Mouse (Mus musculus): Measurements from ENCODE around the gene Xlr5b. TPM values are rescaled to one million over a fixed set of nuclear protein-coding genes. Genes with fewer than 3 reads are reported as not detected.
"Not testable (repeated sequence)": the region's sequence is repeated elsewhere in the genome, so short reads cannot be mapped to it uniquely, and the experiment has no call there.

The Xlr5b gene
- polyA plus RNA-seq (2016; fragmentation: Nextera tagmentation; extraction: Ambion mirVana): not detected in 2 replicates

- not testable (repeated sequence) for H3K4me3 ChIP-seq
Measured at GRCm38 (mm10) chrX:73148496-73148895, at the start of gene Xlr5b. Gene Xlr5b (plus strand): TSS chrX:73148796.

DNA sequence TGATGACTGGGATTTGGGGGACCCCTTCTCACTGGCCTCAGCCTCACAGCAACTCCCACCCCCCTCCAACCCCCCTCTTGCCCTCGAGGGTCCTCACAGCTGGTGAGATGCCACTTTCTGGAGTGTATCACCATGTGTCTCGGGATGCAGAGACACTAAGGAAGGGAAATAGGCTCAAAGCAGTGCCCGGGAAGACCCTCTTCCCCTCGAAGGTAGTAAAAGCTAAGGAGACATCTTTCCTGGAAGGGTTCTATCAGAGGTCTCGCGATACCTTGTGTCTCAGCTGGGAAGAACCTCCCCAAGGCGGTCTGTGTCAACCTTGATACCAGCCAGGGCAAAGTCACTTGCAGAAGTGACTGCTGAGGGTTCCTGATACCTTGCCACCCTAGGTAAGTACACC lies 31.8 kb upstream of the Xlr5b start, which contains the start of gene Gm14685:
Gene Gm14685, plus strand, starts transcription at position 301 of the 400 bp plus-strand sequence.
- ATAC-seq; H3K9me3 ChIP-seq (replicated peaks); H3K27ac ChIP-seq; H3K36me3 ChIP-seq; H3K4me2 ChIP-seq; H3K9ac ChIP-seq; H3K4me1 ChIP-seq; H3K4me3 ChIP-seq; H3K27me3 ChIP-seq (replicated peaks): not testable (repeated sequence)
- WGBS (ENCODE audit: insufficient replicate concordance): no CpG with 5 or more reads among the region's 7 CpGs

More at GRCm38 (mm10) chrX:73148496-73148895, at the start of gene Xlr5b:
- H3K4me1 ChIP-seq; H3K27ac ChIP-seq; H3K27me3 ChIP-seq (replicated peaks); H3K4me2 ChIP-seq; H3K9me3 ChIP-seq (replicated peaks); H3K9ac ChIP-seq; ATAC-seq; H3K36me3 ChIP-seq: not testable (repeated sequence)
- WGBS (ENCODE audit: insufficient replicate concordance): no CpG with 5 or more reads among the region's 20 CpGs

DNA sequence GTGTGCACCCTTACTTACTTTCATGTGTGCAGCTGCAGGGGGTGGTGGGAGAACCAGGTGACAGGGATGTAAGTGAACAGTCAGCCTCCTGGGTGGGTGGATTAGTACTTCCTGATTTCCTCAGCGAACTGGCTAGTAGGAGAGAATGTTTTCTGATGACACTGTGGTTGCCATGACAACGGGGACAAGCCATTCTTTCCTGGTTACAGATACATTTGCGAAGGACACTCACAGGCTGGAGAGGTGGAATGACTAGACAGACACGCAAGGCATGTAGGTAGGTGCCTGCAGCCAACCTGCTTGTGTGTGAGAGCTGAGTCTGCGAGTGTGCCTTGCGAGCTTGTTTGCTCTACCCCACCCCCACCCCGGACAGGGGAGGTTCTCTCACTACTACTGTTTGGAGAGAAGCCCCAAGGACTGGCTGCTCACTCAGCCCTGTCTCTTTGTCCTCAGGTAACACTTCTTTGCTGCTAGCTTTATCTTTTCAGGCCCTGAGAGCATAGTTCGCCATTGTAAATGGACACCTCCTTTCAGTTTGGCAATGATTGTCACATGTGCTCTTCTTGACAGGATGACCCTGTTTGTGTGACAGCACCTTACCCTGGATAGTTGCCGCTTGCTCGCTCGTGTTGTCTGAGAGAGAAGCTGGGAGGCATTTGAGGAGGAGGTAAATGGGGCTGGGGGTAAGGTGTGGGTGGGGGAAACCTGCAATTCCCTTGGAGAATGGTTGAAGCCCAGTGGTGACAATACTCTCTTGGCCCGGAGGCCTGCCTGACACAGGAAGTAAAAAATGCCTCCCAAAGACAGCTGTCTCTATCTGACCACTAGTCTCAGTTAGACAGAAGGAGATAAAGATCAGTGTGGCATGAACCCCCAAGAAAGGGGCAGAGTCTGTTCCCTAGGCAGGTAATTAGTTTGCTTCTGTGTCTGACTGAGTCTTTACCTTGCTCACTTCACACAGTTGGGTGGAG lies 25.5 kb upstream of the Xlr5b start:
- not testable (repeated sequence) for H3K36me3 ChIP-seq; H3K4me1 ChIP-seq; H3K9ac ChIP-seq; H3K4me3 ChIP-seq; H3K27ac ChIP-seq; H3K4me2 ChIP-seq; H3K9me3 ChIP-seq (replicated peaks); H3K27me3 ChIP-seq (replicated peaks); ATAC-seq
- WGBS (ENCODE audit: insufficient replicate concordance): no CpG with 5 or more reads among the region's 12 CpGs

DNA sequence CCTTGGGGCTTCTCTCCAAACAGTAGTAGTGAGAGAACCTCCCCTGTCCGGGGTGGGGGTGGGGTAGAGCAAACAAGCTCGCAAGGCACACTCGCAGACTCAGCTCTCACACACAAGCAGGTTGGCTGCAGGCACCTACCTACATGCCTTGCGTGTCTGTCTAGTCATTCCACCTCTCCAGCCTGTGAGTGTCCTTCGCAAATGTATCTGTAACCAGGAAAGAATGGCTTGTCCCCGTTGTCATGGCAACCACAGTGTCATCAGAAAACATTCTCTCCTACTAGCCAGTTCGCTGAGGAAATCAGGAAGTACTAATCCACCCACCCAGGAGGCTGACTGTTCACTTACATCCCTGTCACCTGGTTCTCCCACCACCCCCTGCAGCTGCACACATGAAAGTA lies 5.4 kb upstream of the Xlr5b start:
- not testable (repeated sequence) for H3K4me1 ChIP-seq; H3K27ac ChIP-seq; ATAC-seq; H3K9me3 ChIP-seq (replicated peaks); H3K9ac ChIP-seq; H3K36me3 ChIP-seq; H3K27me3 ChIP-seq (replicated peaks); H3K4me3 ChIP-seq; H3K4me2 ChIP-seq
- no CpG with 5 or more reads among the region's 7 CpGs for WGBS (ENCODE audit: insufficient replicate concordance)

DNA sequence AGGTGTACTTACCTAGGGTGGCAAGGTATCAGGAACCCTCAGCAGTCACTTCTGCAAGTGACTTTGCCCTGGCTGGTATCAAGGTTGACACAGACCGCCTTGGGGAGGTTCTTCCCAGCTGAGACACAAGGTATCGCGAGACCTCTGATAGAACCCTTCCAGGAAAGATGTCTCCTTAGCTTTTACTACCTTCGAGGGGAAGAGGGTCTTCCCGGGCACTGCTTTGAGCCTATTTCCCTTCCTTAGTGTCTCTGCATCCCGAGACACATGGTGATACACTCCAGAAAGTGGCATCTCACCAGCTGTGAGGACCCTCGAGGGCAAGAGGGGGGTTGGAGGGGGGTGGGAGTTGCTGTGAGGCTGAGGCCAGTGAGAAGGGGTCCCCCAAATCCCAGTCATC lies 754 bp downstream of the Xlr5b start, which contains the start of gene DXBay18:
Gene DXBay18, minus strand, starts transcription at position 101 of the 400 bp plus-strand sequence.
- H3K4me3 ChIP-seq; H3K27me3 ChIP-seq (replicated peaks); ATAC-seq; H3K4me1 ChIP-seq; H3K27ac ChIP-seq; H3K4me2 ChIP-seq; H3K36me3 ChIP-seq; H3K9ac ChIP-seq; H3K9me3 ChIP-seq (replicated peaks): not testable (repeated sequence)
- WGBS (ENCODE audit: insufficient replicate concordance): no CpG with 5 or more reads among the region's 7 CpGs

DNA sequence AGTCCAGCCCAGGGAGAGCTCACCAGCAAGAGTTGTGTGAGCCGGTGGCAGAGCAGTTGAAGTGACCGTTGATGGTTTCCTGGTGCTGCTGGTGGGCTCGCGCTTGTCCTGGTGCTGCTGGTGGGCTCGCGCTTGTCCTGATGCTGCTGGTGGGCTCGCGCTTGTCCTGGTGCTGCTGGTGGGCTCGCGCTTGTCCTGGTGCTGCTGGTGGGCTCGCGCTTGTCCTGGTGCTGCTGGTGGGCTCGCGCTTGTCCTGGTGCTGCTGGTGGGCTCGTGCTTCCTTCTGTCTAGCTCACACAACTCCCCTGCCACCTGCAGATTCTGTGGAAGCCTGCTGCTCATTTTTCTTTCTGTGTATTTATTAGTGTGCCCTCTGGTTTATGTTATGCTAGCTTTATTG lies 28.3 kb downstream of the Xlr5b start, which contains the start of gene Spin2d:
Gene Spin2d, minus strand, starts transcription at position 101 of the 400 bp plus-strand sequence.
- not testable (repeated sequence) for H3K9ac ChIP-seq, ATAC-seq
- WGBS (ENCODE audit: insufficient replicate concordance): 58% methylated on average over 9 of the region's 15 CpGs

DNA sequence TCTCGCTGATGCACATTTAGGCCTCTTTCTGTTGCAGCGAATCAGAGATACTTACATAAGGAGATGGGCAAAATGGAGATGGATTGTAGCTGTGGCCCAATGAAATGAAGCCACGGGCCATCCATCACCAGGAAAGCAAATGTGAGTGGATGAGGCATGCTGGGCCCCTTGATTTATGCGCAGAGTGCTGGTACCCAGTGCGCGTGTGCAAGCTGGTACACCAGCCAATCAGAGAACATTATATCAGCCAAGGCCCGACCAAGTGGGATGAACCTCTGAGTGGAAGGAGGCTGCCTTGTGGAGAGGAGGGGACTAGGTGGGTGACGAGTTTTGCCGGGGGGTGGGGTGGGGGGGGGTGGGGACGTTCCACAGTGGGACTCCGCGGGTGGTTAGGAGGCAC lies 43.3 kb downstream of the Xlr5b start, which contains the start of gene Xlr3b:
Gene Xlr3b, plus strand, starts transcription at position 274 of the 400 bp plus-strand sequence.
- ATAC-seq, H3K36me3 ChIP-seq: not testable (repeated sequence)

More for the DNA sequence above, 28.3 kb downstream of the Xlr5b start, which contains the start of gene Spin2d:
- H3K36me3 ChIP-seq; H3K9me3 ChIP-seq (replicated peaks); H3K27ac ChIP-seq; H3K4me1 ChIP-seq; H3K27me3 ChIP-seq (replicated peaks); H3K4me3 ChIP-seq; H3K4me2 ChIP-seq: not testable (repeated sequence)

More for the DNA sequence above, 43.3 kb downstream of the Xlr5b start, which contains the start of gene Xlr3b:
- H3K9ac ChIP-seq; H3K4me2 ChIP-seq; H3K27me3 ChIP-seq (replicated peaks); H3K9me3 ChIP-seq (replicated peaks); H3K4me1 ChIP-seq; H3K4me3 ChIP-seq; H3K27ac ChIP-seq: not testable (repeated sequence)
- 60% methylated on average over 12 of the region's 12 CpGs for WGBS (ENCODE audit: insufficient replicate concordance)

Other genes with a start within 250 kb of the Xlr5b start
- gene Cetn2, start 230.4 kb upstream of the Xlr5b start, polyA plus RNA-seq (2016; fragmentation: Nextera tagmentation; extraction: Ambion mirVana): 41.1 and 45.9 TPM in 2 replicates
- 21.0 and 24.4 TPM in 2 replicates for gene Nsdhl, start 230.2 kb upstream of the Xlr5b start, polyA plus RNA-seq (2016; fragmentation: Nextera tagmentation; extraction: Ambion mirVana)
- gene Zfp185, start 161.5 kb upstream of the Xlr5b start, polyA plus RNA-seq (2016; fragmentation: Nextera tagmentation; extraction: Ambion mirVana): 1.2 and 1.5 TPM in 2 replicates
- gene Pnma5, start 111.7 kb upstream of the Xlr5b start, polyA plus RNA-seq (2016; fragmentation: Nextera tagmentation; extraction: Ambion mirVana): not detected in 2 replicates
- not detected in 2 replicates for gene Pnma3, start 84.0 kb upstream of the Xlr5b start, polyA plus RNA-seq (2016; fragmentation: Nextera tagmentation; extraction: Ambion mirVana)
- 1.1 and 1.3 TPM in 2 replicates for gene Xlr4a, start 66.3 kb upstream of the Xlr5b start, polyA plus RNA-seq (2016; fragmentation: Nextera tagmentation; extraction: Ambion mirVana)
- gene Xlr3a, start 51.7 kb upstream of the Xlr5b start, polyA plus RNA-seq (2016; fragmentation: Nextera tagmentation; extraction: Ambion mirVana): 1.6 and 2.4 TPM in 2 replicates
- gene Gm14685, start 31.7 kb upstream of the Xlr5b start, polyA plus RNA-seq (2016; fragmentation: Nextera tagmentation; extraction: Ambion mirVana): 0.07 TPM in 1 of 2 replicates, not detected in the other
- gene DXBay18, start 654 bp downstream of the Xlr5b start, polyA plus RNA-seq (2016; fragmentation: Nextera tagmentation; extraction: Ambion mirVana): 0.12 TPM in 1 of 2 replicates, not detected in the other
- not detected in 2 replicates for gene Spin2d, start 28.2 kb downstream of the Xlr5b start, polyA plus RNA-seq (2016; fragmentation: Nextera tagmentation; extraction: Ambion mirVana)
- gene Xlr3b, start 43.4 kb downstream of the Xlr5b start, polyA plus RNA-seq (2016; fragmentation: Nextera tagmentation; extraction: Ambion mirVana): 2.9 and 3.4 TPM in 2 replicates
- 2.1 and 2.5 TPM in 2 replicates for gene Xlr4b, start 65.5 kb downstream of the Xlr5b start, polyA plus RNA-seq (2016; fragmentation: Nextera tagmentation; extraction: Ambion mirVana)
- gene F8a, start 79.5 kb downstream of the Xlr5b start, polyA plus RNA-seq (2016; fragmentation: Nextera tagmentation; extraction: Ambion mirVana): 4.4 and 4.7 TPM in 2 replicates
- gene Xlr4c, start 94.3 kb downstream of the Xlr5b start, polyA plus RNA-seq (2016; fragmentation: Nextera tagmentation; extraction: Ambion mirVana): 0.50 and 0.51 TPM in 2 replicates
- gene Xlr3c, start 116.6 kb downstream of the Xlr5b start, polyA plus RNA-seq (2016; fragmentation: Nextera tagmentation; extraction: Ambion mirVana): not detected in 2 replicates
- gene Xlr5a, start 144.2 kb downstream of the Xlr5b start, polyA plus RNA-seq (2016; fragmentation: Nextera tagmentation; extraction: Ambion mirVana): not detected in 2 replicates
- not detected in 2 replicates for gene Xlr5c, start 144.2 kb downstream of the Xlr5b start, polyA plus RNA-seq (2016; fragmentation: Nextera tagmentation; extraction: Ambion mirVana)
- not detected in 2 replicates for gene Gm45015, start 188.0 kb downstream of the Xlr5b start, polyA plus RNA-seq (2016; fragmentation: Nextera tagmentation; extraction: Ambion mirVana)
- gene Zfp275, start 193.8 kb downstream of the Xlr5b start, polyA plus RNA-seq (2016; fragmentation: Nextera tagmentation; extraction: Ambion mirVana): 4.0 and 4.4 TPM in 2 replicates
- gene Gm18336, start 249.9 kb downstream of the Xlr5b start, polyA plus RNA-seq (2016; fragmentation: Nextera tagmentation; extraction: Ambion mirVana): not detected in 2 replicates